Mouse (Mus musculus): ENCODE results near the gene Ttc22.

DNA sequence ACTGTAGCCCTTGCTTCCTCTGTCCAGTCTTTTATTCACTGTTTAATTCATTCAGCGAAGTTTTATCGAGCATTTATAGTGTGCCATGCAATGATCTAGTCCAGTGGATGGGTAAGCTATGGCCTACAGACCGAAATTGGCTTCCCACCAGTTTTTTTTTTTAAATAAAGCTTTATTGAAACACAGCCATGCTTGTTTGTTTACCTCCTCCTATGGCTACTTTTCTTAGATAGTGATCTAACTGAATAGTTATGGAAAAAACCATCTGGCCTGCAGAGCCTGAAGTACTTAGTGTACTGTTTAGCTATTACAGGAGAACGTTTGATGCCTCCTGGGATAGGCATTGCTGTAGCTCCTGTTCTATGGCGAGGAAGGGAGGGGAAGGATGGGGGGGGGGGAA, 23.6 kb downstream of the Ttc22 start:
- TF ChIP-seq CTCF (IDR thresholded peaks at IDR 0.05; ENCODE audit: low read depth, low read length) (no peak), POLR2A (IDR thresholded peaks at IDR 0.05; ENCODE audit: borderline replicate concordance, low read depth, low read length) (no peak)

Measured in bone marrow macrophage, adult 2 months (primary cell).